ENCODE assay signal across 27 mouse cellular contexts in the genomic region with DNA sequence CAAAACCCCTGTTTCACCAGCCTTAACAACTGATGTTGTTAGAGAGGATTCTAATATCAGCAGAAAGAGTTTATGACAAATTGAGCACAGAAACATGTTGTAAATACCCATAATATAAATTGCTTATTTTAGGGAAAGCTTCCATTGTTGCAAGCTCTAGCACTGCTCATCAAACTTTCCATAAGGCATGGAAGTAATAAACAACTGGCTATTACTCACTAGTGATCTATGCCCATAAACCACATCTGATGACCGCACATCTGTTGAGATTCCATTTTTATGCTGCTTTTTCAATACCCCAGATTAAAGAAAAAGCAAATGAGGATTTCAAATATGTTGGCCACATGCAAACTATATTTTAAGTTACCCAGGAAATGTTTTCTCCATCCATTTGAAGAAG. TPM values are rescaled to one million over a fixed set of nuclear protein-coding genes. Genes with fewer than 3 reads are reported as not detected.
"Had no signal": no experiment of that assay in that cellular context is flagged by ENCODE, and none has a peak within 500 bp of the region (broad histone marks: within the 10 kb centered on the region; RNA-seq: fewer than 3 reads in every experiment).

No protein-coding gene starts in this region.

- H3K9me3 ChIP-seq: heart, embryonic 10.5 days; heart, embryonic 12.5 days; hindbrain, embryonic 10.5 days; hindbrain, embryonic 12.5 days; intestine, embryonic 15.5 days; limb, embryonic 13.5 days; liver, embryonic 13.5 days; liver, embryonic 15.5 days had no signal

- H3K27me3 ChIP-seq: heart, embryonic 12.5 days; hindbrain, embryonic 12.5 days; intestine, embryonic 15.5 days; limb, embryonic 13.5 days; liver, embryonic 13.5 days; liver, embryonic 15.5 days had no signal

- H3K27ac ChIP-seq: heart, embryonic 10.5 days; hindbrain, embryonic 10.5 days; hindbrain, embryonic 12.5 days; hindbrain, embryonic 14.5 days; intestine, embryonic 15.5 days; layer of hippocampus, adult 2 months; left cerebral cortex, adult 2 months; limb, embryonic 13.5 days; liver, embryonic 13.5 days; liver, embryonic 15.5 days had no signal

- DNase-seq: gastrocnemius, postnatal 14 days; gastrocnemius, postnatal 36 days; heart, adult 11 months; heart, postnatal 10 days; heart, postnatal 4 days; kidney, adult 18-20 months; kidney, adult 8-10 months; kidney, postnatal 10 days; kidney, postnatal 25 days; kidney, postnatal 4 days; liver; liver, embryonic 13.5 days; liver, postnatal 0 days had no signal

- H3K36me3 ChIP-seq: heart, embryonic 10.5 days; heart, embryonic 12.5 days; hindbrain, embryonic 10.5 days; hindbrain, embryonic 12.5 days; intestine, embryonic 15.5 days; limb, embryonic 13.5 days; liver, embryonic 13.5 days; liver, embryonic 15.5 days had no signal

- H3K4me3 ChIP-seq: heart, embryonic 10.5 days; heart, embryonic 12.5 days; hindbrain, embryonic 10.5 days; hindbrain, embryonic 12.5 days; intestine, embryonic 15.5 days; layer of hippocampus, adult 2 months; left cerebral cortex, adult 2 months; limb, embryonic 13.5 days; liver, embryonic 13.5 days; liver, embryonic 15.5 days had no signal

- ATAC-seq: hindbrain, embryonic 16.5 days; inflammation-experienced regulatory T-cells, adult 6 months; intestine, embryonic 15.5 days; intestine, postnatal 0 days; liver, postnatal 0 days had no signal

- H3K4me1 ChIP-seq: heart, embryonic 10.5 days; heart, embryonic 12.5 days; hindbrain, embryonic 10.5 days; hindbrain, embryonic 12.5 days; intestine, embryonic 15.5 days; limb, embryonic 13.5 days; liver, embryonic 13.5 days; liver, embryonic 15.5 days had no signal

- H3K4me2 ChIP-seq: heart, embryonic 12.5 days; hindbrain, embryonic 12.5 days; hindbrain, embryonic 14.5 days; intestine, embryonic 15.5 days; limb, embryonic 13.5 days; liver, embryonic 11.5 days; liver, embryonic 13.5 days; liver, embryonic 15.5 days had no signal

- H3K9ac ChIP-seq: heart, embryonic 12.5 days; hindbrain, embryonic 12.5 days; hindbrain, embryonic 14.5 days; intestine, embryonic 15.5 days; limb, embryonic 13.5 days; liver, embryonic 13.5 days; liver, embryonic 15.5 days; liver, postnatal 0 days had no signal

RNA-seq across cellular contexts. Expression of a gene that starts 48.0 kb away (rescaled TPM):
- polyA plus RNA-seq: inflammation-experienced regulatory T-cells, adult 6 months had no signal
